Mouse (Mus musculus) layer of hippocampus, adult 18-20 months (tissue): ENCODE measurements at regions not wholly inside any gene's neighbourhood (a gene's known extent, or its start where the extent isn't known, plus 50 kb on each side); places are given as distances from the start of the nearest gene placed in this dataset.
A peak's percentile ranks its signal among the peaks of the same experiment; 100 is the strongest.

ENCODE experiments used
- DNase-seq, 2 experiments: peaks; one replicate each; pipeline ENCODE4 v3.0.0; 2022; ENCODE audit warnings: low spot score in 2 of 2

- no peak for DNase-seq
Measured at GRCm38 (mm10) chr11:79827034-79827433, 135.2 kb downstream of the Utp6 start.

- DNase-seq: no peak
Measured at GRCm38 (mm10) chr11:79825881-79826280, 136.3 kb downstream of the Utp6 start.

GRCm38 (mm10) chr11:79823631-79824310, 138.4 kb downstream of the Utp6 start:
- no peak for DNase-seq

- no peak for DNase-seq
Measured at GRCm38 (mm10) chr11:79821986-79822385, 140.2 kb downstream of the Utp6 start.

- no peak for DNase-seq
Measured at GRCm38 (mm10) chr11:79815156-79815555, 147.0 kb downstream of the Utp6 start.

GRCm38 (mm10) chr11:79806911-79807466, 155.2 kb downstream of the Utp6 start:
- DNase-seq: peak; percentile 14 to 58

- DNase-seq: no peak
Measured at GRCm38 (mm10) chr11:79806417-79806816, 155.8 kb downstream of the Utp6 start.

GRCm38 (mm10) chr11:79805981-79806415, 156.2 kb downstream of the Utp6 start:
- no peak for DNase-seq

- no peak for DNase-seq
Measured at GRCm38 (mm10) chr11:79803971-79804370, 158.2 kb downstream of the Utp6 start.

GRCm38 (mm10) chr11:79803006-79803405, 159.2 kb downstream of the Utp6 start:
- DNase-seq: no peak

- no peak for DNase-seq
Measured at GRCm38 (mm10) chr11:79802566-79802965, 159.6 kb downstream of the Utp6 start.

GRCm38 (mm10) chr11:79800256-79800655, 161.9 kb downstream of the Utp6 start:
- no peak for DNase-seq

GRCm38 (mm10) chr11:79788251-79788741, 173.9 kb downstream of the Utp6 start:
- no peak for DNase-seq

GRCm38 (mm10) chr11:79787766-79788165, 174.4 kb downstream of the Utp6 start:
- no peak for DNase-seq

- DNase-seq: no peak
Measured at GRCm38 (mm10) chr11:79784071-79784470, 178.1 kb downstream of the Utp6 start.

- no peak for DNase-seq
Measured at GRCm38 (mm10) chr11:79781966-79782365, 180.2 kb downstream of the Utp6 start.

GRCm38 (mm10) chr11:79779756-79780155, 182.4 kb downstream of the Utp6 start:
- no peak for DNase-seq

- DNase-seq: no peak
Measured at GRCm38 (mm10) chr11:79778522-79778921, 183.7 kb downstream of the Utp6 start.

GRCm38 (mm10) chr11:79777988-79778387, 184.2 kb downstream of the Utp6 start:
- DNase-seq: no peak

GRCm38 (mm10) chr11:79776577-79776976, 185.6 kb downstream of the Rab11fip4 start:
- DNase-seq: no peak

- DNase-seq: no peak
Measured at GRCm38 (mm10) chr11:79773755-79774154, 182.7 kb downstream of the Rab11fip4 start.

- no peak for DNase-seq
Measured at GRCm38 (mm10) chr11:79771431-79771830, 180.4 kb downstream of the Rab11fip4 start.

- no peak for DNase-seq
Measured at GRCm38 (mm10) chr11:79767111-79767510, 176.1 kb downstream of the Rab11fip4 start.
